In the genomic region with DNA sequence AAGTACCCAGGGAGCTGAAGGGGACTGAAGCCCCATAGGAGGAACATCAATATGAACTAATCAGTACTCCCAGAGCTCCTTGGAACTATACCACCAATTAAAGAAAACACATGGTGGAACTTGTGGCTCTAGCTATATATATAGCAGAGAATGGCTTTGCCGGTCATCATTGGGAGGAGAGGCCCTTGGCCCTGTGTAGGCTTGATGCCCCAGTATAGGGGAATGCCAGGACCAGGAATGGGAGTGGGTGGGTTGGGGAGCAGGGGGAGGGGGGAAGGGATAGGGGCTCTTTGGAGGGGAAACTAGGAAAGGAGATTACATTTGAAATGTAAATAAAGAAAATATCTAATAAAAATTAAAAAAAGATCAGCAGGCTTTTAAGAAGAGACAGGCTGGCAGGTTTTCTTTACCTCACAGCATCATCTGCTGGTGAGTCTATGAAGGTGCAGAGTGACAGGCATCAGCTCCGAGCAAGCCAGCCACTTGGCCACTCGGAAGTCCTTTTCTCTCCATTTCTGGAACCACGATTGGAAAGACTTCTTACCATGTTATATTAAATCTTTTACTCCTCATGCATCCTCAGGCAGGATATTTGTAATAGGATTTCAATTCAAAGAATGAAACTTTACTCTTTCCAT, we compare ENCODE assay signal across 8 mouse cellular contexts. TPM values are rescaled to one million over a fixed set of nuclear protein-coding genes. Genes with fewer than 3 reads are reported as not detected.
DNase-seq lines count a peak whose midpoint lies in the region; ATAC-seq and TF ChIP-seq lines count a peak whose summit lies in the region.
"Not testable (repeated sequence)": the region's sequence is repeated elsewhere in the genome, so short reads cannot be mapped to it uniquely, and the experiment has no call there.
"Had no signal": no experiment of that assay in that cellular context is flagged by ENCODE, and none has a peak within 500 bp of the region (broad histone marks: within the 10 kb centered on the region; RNA-seq: fewer than 3 reads in every experiment).

No protein-coding gene starts in this region.

- 37% methylated on average over 4 of the region's 4 CpGs for WGBS in embryonic facial prominence, embryonic 14.5 days
- WGBS in lung, postnatal 0 days = 29% methylated on average over 4 of the region's 4 CpGs
- WGBS in neural tube, embryonic 13.5 days = 53% methylated on average over 4 of the region's 4 CpGs

- not testable (repeated sequence) for H3K4me3 ChIP-seq in embryonic facial prominence, embryonic 14.5 days (ENCODE audit: low read depth, low read length); lung, postnatal 0 days (ENCODE audit: low read depth, low read length); neural tube, embryonic 13.5 days

- intact Hi-C loops in heart, postnatal 10 days (cut with DNase I) = loop anchor here (5.0 kb wide), 2 partner anchors 169 to 234 kb away; no protein-coding TSS in a partner anchor

- H3K9ac ChIP-seq in embryonic facial prominence, embryonic 14.5 days (ENCODE audit: low read depth, low read length); lung, postnatal 0 days (replicated peaks; ENCODE audit: low read depth); neural tube, embryonic 13.5 days: not testable (repeated sequence)

- peak; percentile 80 for TF ChIP-seq CTCF in lung, postnatal 0 days (IDR thresholded peaks at IDR 0.05)

- H3K4me1 ChIP-seq in embryonic facial prominence, embryonic 14.5 days (ENCODE audit: control insufficient read depth, insufficient read depth, low read length); lung, postnatal 0 days (ENCODE audit: insufficient read depth, low read depth, low read length); neural tube, embryonic 13.5 days (replicated peaks): not testable (repeated sequence)

- not testable (repeated sequence) for H3K36me3 ChIP-seq in embryonic facial prominence, embryonic 14.5 days (ENCODE audit: control insufficient read depth, insufficient read depth, low read length); lung, postnatal 0 days (ENCODE audit: insufficient read depth, low read length); neural tube, embryonic 13.5 days

- ATAC-seq in embryonic facial prominence, embryonic 14.5 days (ENCODE audit: low read depth); lung, postnatal 0 days: not testable (repeated sequence)
- ATAC-seq in neural tube, embryonic 13.5 days (ENCODE audit: low read depth) = 0 out of 2 replicates have a peak, but pooled peaks have one; percentile 50

- peak; percentile 20 for DNase-seq in ES-CJ7 (ENCODE audit: low read depth, low spot score)
- DNase-seq in brain, adult 2 months (ENCODE audit: low read depth, low spot score) = peak; percentile 65
- peak; percentile 59 for DNase-seq in embryonic facial prominence, embryonic 14.5 days (ENCODE audit: low spot score)
- peak; percentile 22 to 31 for DNase-seq in heart, postnatal 10 days
- DNase-seq in layer of hippocampus, adult 11-12 months (ENCODE audit: low spot score) = peak; percentile 8
- peak; percentile 64 for DNase-seq in lung, postnatal 0 days (ENCODE audit: low spot score)

- not testable (repeated sequence) for H3K9me3 ChIP-seq in embryonic facial prominence, embryonic 14.5 days (ENCODE audit: control insufficient read depth, low read length); lung, postnatal 0 days (ENCODE audit: low read length); neural tube, embryonic 13.5 days

- TF ChIP-seq EP300 in lung, postnatal 0 days (IDR thresholded peaks at IDR 0.05) = not testable (repeated sequence)

- not testable (repeated sequence) for H3K27me3 ChIP-seq in embryonic facial prominence, embryonic 14.5 days (replicated peaks; ENCODE audit: control insufficient read depth, insufficient read depth, low read length); lung, postnatal 0 days (replicated peaks; ENCODE audit: insufficient read depth, low read length); neural tube, embryonic 13.5 days

- H3K4me2 ChIP-seq in embryonic facial prominence, embryonic 14.5 days (ENCODE audit: low read depth, low read length); lung, postnatal 0 days (replicated peaks; ENCODE audit: low read depth, low read length); neural tube, embryonic 13.5 days: not testable (repeated sequence)

- H3K27ac ChIP-seq in embryonic facial prominence, embryonic 14.5 days (replicated peaks; ENCODE audit: low read depth, low read length); lung, postnatal 0 days (ENCODE audit: low read length); neural tube, embryonic 13.5 days (replicated peaks): not testable (repeated sequence)

RNA-seq across cellular contexts. Expression of gene Ptx3, which starts 16.6 kb away (rescaled TPM):
- 26.1 and 28.9 TPM in 2 replicates for polyA plus RNA-seq in embryonic facial prominence, embryonic 14.5 days (2014; fragmentation: Nextera tagmentation; extraction: Ambion mirVana)
- total RNA-seq in heart, postnatal 10 days (2021) = 1 to 10 TPM; 3.3 to 3.4 TPM
- 5.4 and 6.3 TPM in 2 replicates for polyA plus RNA-seq in lung, postnatal 0 days (2015; fragmentation: Nextera tagmentation; extraction: Ambion mirVana)
- 7.4 and 8.5 TPM in 2 replicates for polyA plus RNA-seq in neural tube, embryonic 13.5 days (2015; fragmentation: Nextera tagmentation; extraction: Ambion mirVana)
- total RNA-seq: monocyte, adult 5-6 weeks had no signal

Comparison
In these comparisons a context has a peak if more than half of its experiments do, and no peak if none do; other contexts are left out.
1. DNase-seq: peak in every context shown above with its lines; median percentile 65 in brain, adult 2 months; 64 in lung, postnatal 0 days; 59 in embryonic facial prominence, embryonic 14.5 days; 26 in heart, postnatal 10 days; 20 in ES-CJ7; 8 in layer of hippocampus, adult 11-12 months.